Mouse (Mus musculus) liver, embryonic 11.5 days (tissue): ENCODE measurements around the gene Map1s. TPM values are rescaled to one million over a fixed set of nuclear protein-coding genes. Genes with fewer than 3 reads are reported as not detected.

Experiments used
- ATAC-seq: fragments of 200-750 bp; cut with Nextera tagmentation; replicated peaks from 2 replicates; pipeline ENCODE4 v1.8.0; 2017; ENCODE audit warnings: moderate number of reproducible peaks, mild to moderate bottlenecking, moderate TSS enrichment, moderate library complexity; ENCODE audit not compliant: low FRiP score
- DNase-seq: peaks from one replicate; pipeline ENCODE4 v3.0.0-alpha.2; 2017; ENCODE audit warnings: low spot score
- H3K27ac ChIP-seq: fragments of 300-500 bp; sonication (generic); 2 replicates; pipeline ENCODE4 v1.5.1; 2014; ENCODE audit warnings: mild to moderate bottlenecking, low read depth, low read length, control low read depth
- H3K27me3 ChIP-seq: fragments of 300-500 bp; sonication (generic); replicated peaks from 2 replicates; pipeline ENCODE4 v1.6.1; 2014; ENCODE audit warnings: low read length, mixed read lengths; ENCODE audit not compliant: control insufficient read depth, insufficient read depth
- H3K36me3 ChIP-seq: fragments of 300-500 bp; sonication (generic); 2 replicates; pipeline ENCODE4 v1.6.1; 2014; ENCODE audit warnings: mild to moderate bottlenecking, low read length, moderate library complexity, mixed read lengths; ENCODE audit not compliant: control insufficient read depth, insufficient read depth
- H3K4me1 ChIP-seq: fragments of 300-500 bp; sonication (generic); replicated peaks from 2 replicates; pipeline ENCODE4 v1.6.1; 2014; ENCODE audit warnings: low read length, mixed read lengths; ENCODE audit not compliant: control insufficient read depth, insufficient read depth
- H3K4me2 ChIP-seq: fragments of 300-500 bp; sonication (generic); 2 replicates; pipeline ENCODE4 v1.6.1; 2014; ENCODE audit warnings: mild to moderate bottlenecking, control low read depth, moderate library complexity
- H3K4me3 ChIP-seq: fragments of 300-500 bp; sonication (generic); 2 replicates; pipeline ENCODE4 v1.5.1; 2014; ENCODE audit warnings: low read depth, low read length, control low read depth
- H3K9ac ChIP-seq: fragments of 300-500 bp; sonication (generic); 2 replicates; pipeline ENCODE4 v1.6.1; 2014; ENCODE audit warnings: low read depth, low read length, control low read depth
- H3K9me3 ChIP-seq: fragments of 300-500 bp; sonication (generic); 2 replicates; pipeline ENCODE4 v1.6.1; 2016; ENCODE audit warnings: low read length, inconsistent platforms, mixed read lengths; ENCODE audit not compliant: control insufficient read depth
- WGBS: fragments of 180-500 bp; shearing (Covaris S2); extraction: QIAGEN DNeasy Blood & Tissue Kit; methylation state at CpG from one replicate; pipeline ENCODE4 v1.1.7; 2014; 5-methylcytosine and 5-hydroxymethylcytosine counted together
- polyA plus RNA-seq: library from polyadenylated mRNA; unstranded; fragments of >200 nt; fragmentation: Nextera tagmentation; extraction: Ambion mirVana; gene quantifications from 2 replicates; pipeline ENCODE4 v1.2.1, GENCODE M21; 2014

The Map1s gene
- polyA plus RNA-seq, 1 experiment from 2014 or later = 49.0 TPM

DNA sequence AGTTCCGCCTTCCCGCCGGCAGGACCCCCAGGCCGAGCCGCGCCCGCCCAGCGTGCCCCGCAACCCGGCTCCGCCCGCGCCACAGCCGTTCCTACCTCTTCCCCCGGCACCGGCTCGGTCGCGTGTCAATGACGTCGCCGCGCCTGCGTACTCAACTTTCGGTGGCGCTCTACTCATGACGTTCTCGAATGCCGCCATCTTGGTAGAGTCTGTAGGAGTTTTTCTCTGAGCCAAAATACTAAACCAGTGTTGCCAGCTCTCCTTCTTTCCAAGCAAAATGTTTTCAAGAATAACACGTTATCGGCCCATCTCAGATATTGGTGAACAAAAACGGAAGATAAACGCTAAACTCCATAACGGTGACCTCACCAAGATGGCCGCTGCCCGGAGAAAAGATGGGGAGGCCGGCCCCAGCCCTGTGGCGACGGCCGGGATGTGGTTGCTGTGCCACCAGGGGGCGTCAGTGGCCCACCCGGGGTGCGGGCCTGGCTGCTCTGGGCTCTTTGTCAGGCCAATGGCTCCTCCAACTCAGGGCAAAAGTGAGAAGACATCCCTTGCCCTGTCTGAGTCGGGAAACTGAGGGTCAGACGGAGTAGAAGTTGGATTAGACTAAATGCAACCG, 32.3 kb upstream of the Map1s start, which contains the start of gene Ccdc124:
Gene Ccdc124 (minus strand): TSS at position 572 of the 622 bp plus-strand sequence.
- peak within 1 kb of the TSS; percentile 87 for H3K4me3 ChIP-seq
- DNase-seq (peak; percentile 95), ATAC-seq (peak; percentile 88)
- peak within 1 kb of the TSS; percentile 93 for H3K4me2 ChIP-seq
- WGBS = under 1% methylated on average over 44 of the region's 46 CpGs
- H3K9ac ChIP-seq = peak within 1 kb of the TSS; percentile 76
- no peaks in the 10 kb centered on the region for H3K27me3 ChIP-seq
- H3K4me1 ChIP-seq = peaks cover 18% of the 10 kb centered on the region
- peak within 1 kb of the TSS; percentile 75 for H3K27ac ChIP-seq
- no peaks in the 10 kb centered on the region for H3K36me3 ChIP-seq
- H3K9me3 ChIP-seq = no peaks in the 10 kb centered on the region

GRCm38 (mm10) chr8:70874441-70874840, 31.3 kb upstream of the Map1s start:
- H3K27ac ChIP-seq = no peak overlapping the region
- DNase-seq = no peak
- H3K27me3 ChIP-seq = no peaks in the 10 kb centered on the region
- 88% methylated on average over 13 of the region's 13 CpGs for WGBS
- ATAC-seq = no peak
- H3K4me2 ChIP-seq = no peak overlapping the region
- H3K4me3 ChIP-seq = no peak overlapping the region
- H3K9ac ChIP-seq = no peak overlapping the region; the same call in 1 of the 2 replicates
- no peaks in the 10 kb centered on the region for H3K36me3 ChIP-seq
- H3K9me3 ChIP-seq = no peaks in the 10 kb centered on the region
- peaks cover 8% of the 10 kb centered on the region for H3K4me1 ChIP-seq

- Histone ChIP-seq H3K4me2 (no peak overlapping the region), H3K4me3 (no peak overlapping the region), H3K9ac (no peak overlapping the region), H3K27ac (no peak overlapping the region), H3K36me3 (no peaks in the 10 kb centered on the region), H3K9me3 (no peaks in the 10 kb centered on the region), H3K27me3 (no peaks in the 10 kb centered on the region), H3K4me1 (peaks cover 8% of the 10 kb centered on the region; the same call in 1 of the 2 replicates)
- WGBS = 51% methylated on average over 4 of the region's 4 CpGs
- DNase-seq = no peak
- ATAC-seq = no peak
These were observed 29.4 kb upstream of the Map1s start for GRCm38 (mm10) chr8:70876382-70876781.

DNA sequence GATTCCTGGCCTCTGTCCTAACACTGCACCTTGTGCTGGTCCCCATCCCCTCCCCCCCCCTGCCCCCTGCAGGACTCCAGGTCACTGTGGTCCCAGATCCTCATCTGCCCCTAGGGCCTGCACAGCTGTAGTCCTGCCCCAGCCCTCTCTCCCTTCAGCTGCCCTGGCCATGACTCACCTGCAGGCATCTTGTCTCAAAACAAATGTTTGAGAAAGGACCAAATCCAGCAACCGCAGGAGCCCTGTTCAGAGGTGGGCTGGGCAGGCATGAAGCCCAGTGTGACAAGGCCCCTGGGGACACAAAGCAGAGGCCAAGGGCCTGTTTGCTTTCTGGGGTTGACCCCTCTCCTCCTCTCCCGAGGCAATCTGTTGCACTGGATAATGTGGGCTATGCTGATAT, 27.6 kb upstream of the Map1s start:
- no peaks in the 10 kb centered on the region for H3K9me3 ChIP-seq
- H3K4me1 ChIP-seq = peaks cover 6% of the 10 kb centered on the region; the same call in 1 of the 2 replicates
- H3K4me3 ChIP-seq = no peak overlapping the region
- no peaks in the 10 kb centered on the region for H3K27me3 ChIP-seq
- H3K9ac ChIP-seq = no peak overlapping the region
- no peak for DNase-seq
- no peak overlapping the region for H3K4me2 ChIP-seq
- WGBS = 46% methylated on average over 2 of the region's 2 CpGs
- ATAC-seq = no peak
- no peaks in the 10 kb centered on the region for H3K36me3 ChIP-seq
- H3K27ac ChIP-seq = no peak overlapping the region

GRCm38 (mm10) chr8:70879500-70879899, 26.2 kb upstream of the Map1s start:
- WGBS = 62% methylated on average over 4 of the region's 4 CpGs
- H3K4me1 ChIP-seq = peaks cover 6% of the 10 kb centered on the region; the same call in 1 of the 2 replicates
- H3K4me2 ChIP-seq = no peak overlapping the region
- DNase-seq (no peak), ATAC-seq (no peak)
- H3K27ac ChIP-seq = no peak overlapping the region
- no peaks in the 10 kb centered on the region for H3K27me3 ChIP-seq
- no peaks in the 10 kb centered on the region for H3K9me3 ChIP-seq
- H3K4me3 ChIP-seq = no peak overlapping the region
- no peak overlapping the region for H3K9ac ChIP-seq
- H3K36me3 ChIP-seq = no peaks in the 10 kb centered on the region

- ATAC-seq (no peak), DNase-seq (no peak)
- Histone ChIP-seq H3K4me2 (no peak overlapping the region), H3K4me3 (no peak overlapping the region), H3K4me1 (peaks cover 6% of the 10 kb centered on the region; the same call in 1 of the 2 replicates), H3K9ac (no peak overlapping the region), H3K27me3 (no peaks in the 10 kb centered on the region), H3K9me3 (no peaks in the 10 kb centered on the region), H3K27ac (no peak overlapping the region), H3K36me3 (no peaks in the 10 kb centered on the region)
- 17% methylated on average over 4 of the region's 4 CpGs for WGBS
These were observed 25.6 kb upstream of the Map1s start for GRCm38 (mm10) chr8:70880126-70880525.

GRCm38 (mm10) chr8:70880546-70880945, 25.2 kb upstream of the Map1s start:
- ATAC-seq = no peak
- no peak for DNase-seq
- H3K9me3 ChIP-seq = no peaks in the 10 kb centered on the region
- H3K4me1 ChIP-seq = peaks cover 6% of the 10 kb centered on the region; the same call in 1 of the 2 replicates
- no peaks in the 10 kb centered on the region for H3K27me3 ChIP-seq
- H3K36me3 ChIP-seq = no peaks in the 10 kb centered on the region
- H3K9ac ChIP-seq = no peak overlapping the region
- no peak overlapping the region for H3K4me2 ChIP-seq
- WGBS = 25% methylated on average over 11 of the region's 11 CpGs
- no peak overlapping the region for H3K4me3 ChIP-seq
- no peak overlapping the region for H3K27ac ChIP-seq

GRCm38 (mm10) chr8:70884186-70884585, 21.5 kb upstream of the Map1s start:
- no peaks in the 10 kb centered on the region for H3K9me3 ChIP-seq
- ATAC-seq (no peak), DNase-seq (no peak)
- no peaks in the 10 kb centered on the region for H3K36me3 ChIP-seq
- no peak overlapping the region for H3K4me2 ChIP-seq
- no peak overlapping the region for H3K4me3 ChIP-seq
- peaks cover 3% of the 10 kb centered on the region for H3K4me1 ChIP-seq
- WGBS = 83% methylated on average over 4 of the region's 4 CpGs
- H3K27ac ChIP-seq = no peak overlapping the region
- no peak overlapping the region for H3K9ac ChIP-seq
- H3K27me3 ChIP-seq = peaks cover 14% of the 10 kb centered on the region

GRCm38 (mm10) chr8:70884683-70885082, 21.0 kb upstream of the Map1s start:
- no peak for DNase-seq
- Histone ChIP-seq H3K4me3 (no peak overlapping the region), H3K9ac (no peak overlapping the region), H3K4me2 (no peak overlapping the region), H3K9me3 (no peaks in the 10 kb centered on the region), H3K27ac (no peak overlapping the region), H3K27me3 (peaks cover 14% of the 10 kb centered on the region), H3K36me3 (no peaks in the 10 kb centered on the region), H3K4me1 (peaks cover 3% of the 10 kb centered on the region)
- ATAC-seq = no peak
- 72% methylated on average over 10 of the region's 10 CpGs for WGBS
